Mouse (Mus musculus): Measurements from ENCODE around the gene Tgfb2.

DNA sequence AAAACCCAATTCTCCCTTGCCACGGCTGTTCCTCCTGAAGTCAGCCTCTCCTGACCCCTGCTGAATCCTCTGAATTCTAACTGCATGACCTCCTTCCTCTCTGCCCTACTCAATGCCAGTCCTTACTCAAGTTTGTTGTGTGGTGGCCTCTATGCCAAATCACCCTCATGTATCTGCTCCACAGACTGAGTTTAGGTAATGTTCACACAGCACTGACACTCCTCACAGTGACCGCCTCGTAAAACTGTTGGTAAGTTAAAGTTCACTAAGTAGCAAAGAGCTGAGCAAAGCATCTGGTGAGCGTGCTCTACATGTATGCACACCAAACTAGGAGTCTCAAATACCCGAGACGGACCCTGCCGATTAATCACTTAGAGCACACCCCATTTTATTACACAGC, 20.3 kb upstream of the Tgfb2 start:
- TF ChIP-seq CTCF (conservative IDR thresholded peaks at IDR 0.05; ENCODE audit: low read length) (no peak), POU5F1 (IDR thresholded peaks at IDR 0.05; ENCODE audit: borderline replicate concordance, low read length) (no peak), NANOG (IDR thresholded peaks at IDR 0.05; ENCODE audit: borderline replicate concordance, low read length) (no peak)
